Mouse (Mus musculus) brain, embryonic 14.5 days (tissue): ENCODE results near the gene Npc2.

Experiments
- CTCF ChIP-seq: fragments of 200-500 bp; IDR thresholded peaks from 2 replicates; pipeline ENCODE4 v1.5.1; 2012; ENCODE audit warnings: inconsistent platforms, mild to moderate bottlenecking, moderate library complexity, borderline replicate concordance; ENCODE audit not compliant: insufficient read depth, insufficient read length; ENCODE audit errors: extremely low read depth
- POLR2A ChIP-seq: fragments of 200-500 bp; IDR thresholded peaks from 2 replicates; pipeline ENCODE4 v1.6.1; 2012; ENCODE audit warnings: mild to moderate bottlenecking, inconsistent platforms, borderline replicate concordance; ENCODE audit not compliant: poor library complexity, insufficient read depth, insufficient read length, severe bottlenecking; ENCODE audit errors: extremely low read depth

- no peak for TF ChIP-seq CTCF
- TF ChIP-seq POLR2A: no peak
Measured at GRCm38 (mm10) chr12:84792629-84793028, 19.7 kb upstream of the Npc2 start.
